Mouse (Mus musculus) neutrophil, adult 5-6 weeks (primary cell): Measurements from ENCODE around the gene Pfkfb3. TPM values are rescaled to one million over a fixed set of nuclear protein-coding genes. Genes with fewer than 3 reads are reported as not detected.

ENCODE experiments used
- ATAC-seq: fragments of 151-379, 151-347 bp; 2 replicates; pipeline ENCODE4 v1.8.0; 2017; ENCODE audit warnings: mild to moderate bottlenecking, moderate TSS enrichment; ENCODE audit not compliant: insufficient number of reproducible peaks, poor library complexity, low FRiP score, severe bottlenecking; ENCODE audit errors: extremely low read depth
- total RNA-seq: library from RNA; stranded (forward); fragments of 200-1000 nt; gene quantifications from 2 replicates; pipeline ENCODE4 v1.2.3, GENCODE M21; 2017

The Pfkfb3 gene
- 46.0 TPM in 2 replicates for total RNA-seq

- ATAC-seq: peak; percentile 83
Observed at GRCm38 (mm10) chr2:11553471-11554400, at the start of gene Pfkfb3. Gene Pfkfb3, minus strand, starts transcription at chr2:11554077.

GRCm38 (mm10) chr2:11602506-11603489, 48.9 kb upstream of the Pfkfb3 start:
- peak; percentile 99 for ATAC-seq

- ATAC-seq: no peak
Observed at GRCm38 (mm10) chr2:11601795-11602194, 47.9 kb upstream of the Pfkfb3 start.

GRCm38 (mm10) chr2:11597906-11598305, 44.0 kb upstream of the Pfkfb3 start:
- no peak for ATAC-seq

GRCm38 (mm10) chr2:11596690-11597089, 42.8 kb upstream of the Pfkfb3 start:
- no peak for ATAC-seq

GRCm38 (mm10) chr2:11587996-11588395, 34.1 kb upstream of the Pfkfb3 start:
- no peak for ATAC-seq

- no peak for ATAC-seq
Observed at GRCm38 (mm10) chr2:11579399-11579798, 25.5 kb upstream of the Pfkfb3 start.

- no peak for ATAC-seq
Observed at GRCm38 (mm10) chr2:11578187-11578586, 24.3 kb upstream of the Pfkfb3 start.

- ATAC-seq: no peak
Observed at GRCm38 (mm10) chr2:11573684-11574083, 19.8 kb upstream of the Pfkfb3 start.

- no peak for ATAC-seq
Observed at GRCm38 (mm10) chr2:11571004-11571535, 17.2 kb upstream of the Pfkfb3 start.

- no peak for ATAC-seq
Observed at GRCm38 (mm10) chr2:11568471-11568870, 14.6 kb upstream of the Pfkfb3 start.

- ATAC-seq: peak; percentile 60; the same call in 1 of the 2 replicates
Observed at GRCm38 (mm10) chr2:11567781-11568362, 14.0 kb upstream of the Pfkfb3 start.

GRCm38 (mm10) chr2:11566898-11567297, 13.0 kb upstream of the Pfkfb3 start:
- no peak for ATAC-seq

GRCm38 (mm10) chr2:11566241-11566640, 12.4 kb upstream of the Pfkfb3 start:
- no peak for ATAC-seq

- ATAC-seq: no peak
Observed at GRCm38 (mm10) chr2:11564768-11565167, 10.9 kb upstream of the Pfkfb3 start.

- ATAC-seq: no peak
Observed at GRCm38 (mm10) chr2:11563256-11563655, 9.4 kb upstream of the Pfkfb3 start.

GRCm38 (mm10) chr2:11558654-11559053, 4.8 kb upstream of the Pfkfb3 start:
- ATAC-seq: no peak

GRCm38 (mm10) chr2:11557244-11557643, 3.4 kb upstream of the Pfkfb3 start:
- no peak for ATAC-seq

GRCm38 (mm10) chr2:11555316-11555715, 1.4 kb upstream of the Pfkfb3 start:
- ATAC-seq: no peak
